Mouse (Mus musculus) cortical plate, adult 2 months (tissue): Measurements from ENCODE around the gene Sebox. TPM values are rescaled to one million over a fixed set of nuclear protein-coding genes. Genes with fewer than 3 reads are reported as not detected.

Source experiments
- H3K27ac ChIP-seq: fragments of 200-500 bp; 2 replicates; pipeline ENCODE4 v1.5.1; 2012; ENCODE audit warnings: low read length, control low read depth, inconsistent platforms; ENCODE audit not compliant: insufficient read depth
- H3K4me1 ChIP-seq: fragments of 200-500 bp; 2 replicates; pipeline ENCODE4 v1.6.1; 2011; ENCODE audit warnings: low read length; ENCODE audit not compliant: control insufficient read depth, insufficient read depth
- H3K4me3 ChIP-seq: fragments of 200-500 bp; 2 replicates; pipeline ENCODE4 v1.5.1; 2011; ENCODE audit warnings: mild to moderate bottlenecking, low read length, control low read depth; ENCODE audit not compliant: insufficient read depth
- CTCF ChIP-seq: fragments of 200-500 bp; IDR thresholded peaks from 2 replicates; pipeline ENCODE4 v1.5.1; 2011; ENCODE audit warnings: mild to moderate bottlenecking, control low read depth, low read length; ENCODE audit not compliant: insufficient read depth; ENCODE audit errors: extremely low read depth
- POLR2A ChIP-seq: fragments of 200-500 bp; IDR thresholded peaks from 2 replicates; pipeline ENCODE4 v1.6.1; 2011; ENCODE audit warnings: mild to moderate bottlenecking, low read length, control low read depth; ENCODE audit not compliant: insufficient read depth; ENCODE audit errors: extremely low read depth
- polyA plus RNA-seq: library from polyadenylated mRNA; depleted of rRNA; stranded (reverse); fragments of >200 nt; gene quantifications from 2 replicates; pipeline ENCODE4 v1.2.3, GENCODE M21; 2012

The Sebox gene
- polyA plus RNA-seq, 1 experiment = 3.3 TPM

GRCm38 (mm10) chr11:78465568-78466180 lies 37.6 kb upstream of the Sebox start, which contains the start of gene Slc46a1:
Gene Slc46a1, plus strand, starts transcription at chr11:78465697.
- peak within 1 kb of the TSS; percentile 56 for H3K4me3 ChIP-seq
- TF ChIP-seq POLR2A = 0 out of 2 replicates have a peak, but pooled peaks have one; percentile 7
- no peak for TF ChIP-seq CTCF
- H3K27ac ChIP-seq = peak within 1 kb of the TSS; percentile 48; the same call in 1 of the 2 replicates
- peaks cover 2% of the 10 kb centered on the region for H3K4me1 ChIP-seq

DNA sequence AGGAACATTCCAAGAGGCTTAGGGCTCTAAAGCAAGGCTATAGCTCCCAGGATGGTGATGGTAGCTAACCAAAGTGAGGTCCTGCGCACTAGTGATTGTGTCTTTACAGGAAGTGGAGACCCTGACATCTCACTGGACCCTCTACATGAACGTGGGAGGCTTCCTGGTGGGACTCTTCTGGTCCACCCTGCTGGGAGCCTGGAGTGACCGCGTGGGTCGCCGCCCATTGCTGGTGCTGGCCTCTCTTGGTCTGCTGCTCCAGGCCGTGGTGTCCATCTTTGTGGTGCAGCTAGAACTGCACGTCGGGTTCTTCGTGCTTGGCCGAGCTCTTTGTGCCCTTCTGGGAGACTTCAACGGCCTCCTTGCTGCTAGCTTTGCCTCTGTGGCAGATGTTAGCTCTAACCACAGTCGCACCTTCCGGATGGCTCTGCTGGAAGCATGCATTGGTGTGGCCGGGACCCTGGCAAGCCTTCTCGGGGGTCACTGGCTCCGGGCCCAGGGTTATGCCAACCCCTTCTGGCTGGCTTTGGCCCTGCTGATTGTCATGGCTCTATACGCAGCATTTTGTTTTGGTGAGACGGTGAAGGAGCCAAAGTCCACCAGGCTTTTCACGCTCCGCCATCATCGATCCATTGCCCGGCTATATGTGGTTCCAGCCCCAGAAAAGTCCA lies 36.9 kb upstream of the Sebox start:
- no peak for TF ChIP-seq POLR2A
- no peak for TF ChIP-seq CTCF
- H3K4me1 ChIP-seq = peaks cover 2% of the 10 kb centered on the region
- H3K27ac ChIP-seq = no peak overlapping the region
- peak overlapping the region; percentile 56 for H3K4me3 ChIP-seq

DNA sequence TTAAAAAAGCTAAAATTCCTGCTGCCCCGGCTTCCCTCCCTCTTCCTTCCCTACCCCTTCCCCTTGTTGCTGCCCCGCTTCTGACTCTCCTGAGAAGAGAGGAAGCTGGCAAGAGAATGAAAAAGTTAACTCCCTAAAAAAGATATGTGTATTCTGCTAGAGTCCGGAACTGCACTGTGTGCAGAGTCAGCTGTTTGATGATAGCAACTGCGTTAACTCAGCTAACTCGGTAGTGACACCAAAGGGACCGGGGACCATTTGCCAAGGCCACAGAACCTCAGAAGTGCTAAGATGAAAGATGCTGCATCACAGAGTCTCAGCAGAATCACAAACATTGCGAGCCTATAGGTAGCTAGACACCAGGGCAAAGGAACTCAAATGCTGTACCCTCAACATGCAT lies 35.7 kb upstream of the Sebox start:
- H3K4me3 ChIP-seq = no peak overlapping the region
- TF ChIP-seq POLR2A = no peak
- no peak for TF ChIP-seq CTCF
- no peak overlapping the region for H3K27ac ChIP-seq
- peaks cover 2% of the 10 kb centered on the region for H3K4me1 ChIP-seq

GRCm38 (mm10) chr11:78467932-78468331 lies 35.3 kb upstream of the Sebox start:
- H3K4me3 ChIP-seq = no peak overlapping the region
- no peak overlapping the region for H3K27ac ChIP-seq
- TF ChIP-seq POLR2A (no peak), CTCF (no peak)
- H3K4me1 ChIP-seq = peaks cover 2% of the 10 kb centered on the region

DNA sequence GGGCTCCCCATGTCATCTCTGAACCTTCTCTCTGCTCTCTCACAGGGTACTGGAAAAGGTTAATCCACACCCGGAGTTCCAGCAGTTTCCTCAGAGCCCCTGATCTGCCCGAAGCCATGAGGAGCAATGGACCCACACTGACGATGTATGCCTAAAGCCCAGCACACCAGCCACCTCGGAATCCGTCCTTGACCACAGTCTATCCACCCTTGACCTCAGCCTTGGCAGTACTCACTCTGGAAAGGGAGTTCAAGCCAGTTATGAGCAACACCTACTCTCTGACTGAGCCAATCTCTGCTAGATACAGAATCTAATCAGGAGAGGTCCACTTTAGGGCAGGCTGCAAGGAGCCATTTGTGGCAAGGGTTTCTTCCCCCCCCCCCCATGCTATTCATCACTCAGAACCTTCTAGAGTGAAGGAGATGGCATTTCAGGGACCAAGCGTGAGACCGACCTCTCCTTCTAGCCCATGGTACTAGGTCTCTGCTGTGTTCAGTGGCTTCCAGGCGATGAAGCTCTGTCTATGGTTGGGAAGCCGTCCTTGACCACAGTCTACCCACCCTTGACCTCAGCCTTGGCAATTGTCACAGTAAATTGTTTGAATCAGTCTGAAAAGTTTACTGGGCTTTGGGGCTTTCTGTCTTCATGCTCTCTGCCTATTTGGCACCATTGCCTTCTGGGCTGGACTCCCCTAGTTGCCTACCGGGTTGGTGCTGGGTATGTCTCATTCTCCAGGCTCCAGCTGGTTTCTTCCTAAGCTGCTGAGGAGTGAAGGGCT lies 31.7 kb upstream of the Sebox start:
- no peaks in the 10 kb centered on the region; the same call in 1 of the 2 replicates for H3K4me1 ChIP-seq
- TF ChIP-seq CTCF (no peak), POLR2A (no peak)

DNA sequence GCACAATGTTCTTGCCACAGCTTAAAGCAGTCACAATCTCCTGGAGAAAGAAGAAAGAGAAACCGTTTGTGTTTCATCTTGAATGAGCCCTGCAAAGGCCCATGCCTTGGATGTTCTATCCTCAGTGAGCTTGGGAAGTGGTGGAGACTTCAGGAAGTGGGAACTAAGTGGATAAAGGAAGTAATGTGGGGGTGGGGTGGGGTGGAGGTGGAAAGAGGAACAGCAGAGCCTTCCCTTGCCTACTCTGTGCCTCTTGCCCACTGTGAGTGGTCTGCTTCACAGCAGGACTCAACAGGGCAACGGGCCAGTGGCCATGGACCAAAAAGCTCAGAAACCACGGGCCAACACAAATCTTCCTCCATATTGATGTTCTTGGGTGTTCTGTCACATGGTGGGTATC lies 28.0 kb upstream of the Sebox start:
- Histone ChIP-seq H3K4me1 (no peaks in the 10 kb centered on the region), H3K27ac (no peak overlapping the region), H3K4me3 (no peak overlapping the region)
- TF ChIP-seq CTCF (no peak), POLR2A (no peak)

More for the DNA sequence above, 31.7 kb upstream of the Sebox start:
- no peak overlapping the region for H3K4me3 ChIP-seq
- no peak overlapping the region for H3K27ac ChIP-seq

DNA sequence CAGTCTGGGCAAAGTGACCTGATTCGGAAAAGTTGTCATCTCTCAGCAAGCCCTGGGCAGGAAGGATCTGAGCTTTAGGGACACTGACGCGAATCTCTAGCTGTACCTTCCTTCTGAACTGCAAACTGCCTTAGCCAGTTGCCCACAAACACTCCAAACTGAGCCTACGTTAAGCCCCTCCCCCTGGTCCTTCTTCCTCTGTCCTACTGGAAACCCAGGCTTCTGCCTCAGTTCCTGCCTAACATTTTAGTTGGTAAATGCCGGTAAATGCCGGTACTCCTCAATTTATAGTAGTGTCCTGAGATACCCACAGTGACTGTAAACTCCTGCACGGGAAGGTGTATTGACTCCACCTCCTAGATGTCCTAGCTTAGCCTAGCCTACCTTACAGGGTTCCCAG lies 19.6 kb upstream of the Sebox start:
- Histone ChIP-seq H3K4me3 (no peak overlapping the region), H3K27ac (no peak overlapping the region), H3K4me1 (no peaks in the 10 kb centered on the region)
- TF ChIP-seq POLR2A = no peak
- no peak for TF ChIP-seq CTCF

DNA sequence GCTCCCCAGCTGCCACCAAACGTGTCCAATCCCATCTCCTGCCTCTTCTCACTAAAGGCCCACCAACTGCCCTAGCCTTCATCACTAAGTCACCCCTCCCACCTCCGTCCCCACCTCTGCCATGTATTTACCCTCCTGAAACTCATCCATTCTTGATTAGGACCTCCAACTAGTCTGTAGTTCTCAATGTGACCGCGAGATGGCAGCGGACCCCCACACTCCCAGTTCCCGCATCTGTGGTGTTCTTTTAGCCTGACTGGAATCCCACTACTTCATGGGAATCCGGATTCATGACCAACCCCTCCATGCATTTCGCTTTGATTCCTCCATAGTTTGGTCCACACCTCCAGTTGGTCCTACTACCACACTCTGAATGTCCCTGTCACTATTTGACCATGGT lies 15.1 kb upstream of the Sebox start:
- TF ChIP-seq CTCF = peak; percentile 81
- no peak for TF ChIP-seq POLR2A
- Histone ChIP-seq H3K4me1 (peaks cover 2% of the 10 kb centered on the region; the same call in 1 of the 2 replicates), H3K27ac (no peak overlapping the region), H3K4me3 (no peak overlapping the region)

GRCm38 (mm10) chr11:78490781-78491241 lies 12.4 kb upstream of the Sebox start:
- Histone ChIP-seq H3K4me1 (peaks cover 2% of the 10 kb centered on the region; the same call in 1 of the 2 replicates), H3K27ac (no peak overlapping the region), H3K4me3 (peak overlapping the region; percentile 17)
- 0 out of 2 replicates have a peak, but pooled peaks have one; percentile 16 for TF ChIP-seq CTCF
- TF ChIP-seq POLR2A = no peak
